Mouse (Mus musculus) CH12.LX (cell line): ENCODE measurements around the gene Nhsl2. TPM values are rescaled to one million over a fixed set of nuclear protein-coding genes. Genes with fewer than 3 reads are reported as not detected.

ENCODE experiments used
- DNase-seq: peaks from one replicate; pipeline ENCODE4 v3.0.0-alpha.2; 2013; ENCODE audit errors: extremely low read depth
- H3K27ac ChIP-seq: 2 replicates; pipeline ENCODE4 v1.5.1; 2012; ENCODE audit warnings: low read depth, mild to moderate bottlenecking, control low read depth, moderate library complexity; ENCODE audit not compliant: insufficient read depth
- H3K27me3 ChIP-seq: replicated peaks from 2 replicates; pipeline ENCODE3; 2012; ENCODE audit warnings: inconsistent platforms
- H3K36me3 ChIP-seq, 2 experiments: replicated peaks in 1 of 2; 2 replicates each; pipeline versions ENCODE3 to v1.6.1; 2012; ENCODE audit warnings: inconsistent platforms in 1 of 2, low read length in 1 of 2, mild to moderate bottlenecking in 1 of 2, mixed read lengths in 1 of 2, moderate library complexity in 1 of 2; ENCODE audit not compliant: control insufficient read depth in 1 of 2, insufficient read depth in 1 of 2
- H3K4me1 ChIP-seq, 2 experiments: 2 replicates each; pipeline ENCODE4 v1.6.1; 2012; ENCODE audit warnings: inconsistent platforms in 1 of 2, moderate library complexity in 1 of 2; ENCODE audit not compliant: insufficient read depth in 2 of 2, control insufficient read depth in 1 of 2
- H3K4me2 ChIP-seq: 2 replicates; pipeline ENCODE4 v1.6.1; 2012; ENCODE audit warnings: low read depth, mild to moderate bottlenecking, control low read depth; ENCODE audit not compliant: poor library complexity, insufficient read depth, severe bottlenecking
- H3K4me3 ChIP-seq, 3 experiments: fragments of 150-350 bp in 1 of 3; sonication (generic) in 1 of 3; replicated peaks in 1 of 3; 2 replicates each; pipeline versions ENCODE3 to v1.5.1; 2011 to 2012; ENCODE audit warnings: low read depth in 2 of 3, low read length in 2 of 3, mild to moderate bottlenecking in 2 of 3, moderate library complexity in 2 of 3, control low read depth in 1 of 3, improper control_type of control experiment in 1 of 3, inconsistent platforms in 1 of 3, mixed read lengths in 1 of 3; ENCODE audit not compliant: poor library complexity in 1 of 3
- H3K79me2 ChIP-seq: replicated peaks from 2 replicates; pipeline ENCODE4 v1.6.1; 2012; ENCODE audit warnings: mild to moderate bottlenecking, moderate library complexity; ENCODE audit not compliant: control insufficient read depth, poor library complexity, insufficient read depth, severe bottlenecking; ENCODE audit errors: extremely low read depth
- H3K9ac ChIP-seq: 2 replicates; pipeline ENCODE4 v1.6.1; 2012; ENCODE audit warnings: low read depth, mild to moderate bottlenecking, control low read depth, moderate library complexity; ENCODE audit not compliant: insufficient read depth
- H3K9me3 ChIP-seq: replicated peaks from 2 replicates; pipeline ENCODE3; 2012; ENCODE audit warnings: low read length, inconsistent platforms, mixed read lengths
- BHLHE40 ChIP-seq: IDR thresholded peaks from 2 replicates; pipeline ENCODE4 v1.6.1; 2011; ENCODE audit warnings: mild to moderate bottlenecking, low read depth, low read length, improper control_type of control experiment
- CHD2 ChIP-seq: IDR thresholded peaks from 2 replicates; pipeline ENCODE4 v1.6.1; 2011; ENCODE audit warnings: low read length, improper control_type of control experiment
- CTCF ChIP-seq, 2 experiments: IDR thresholded peaks in 1 of 2; conservative IDR thresholded peaks in 1 of 2; 2 replicates each; pipeline ENCODE4 v1.5.1; 2011 to 2012; ENCODE audit warnings: low read depth in 2 of 2, low read length in 2 of 2, improper control_type of control experiment in 1 of 2, inconsistent platforms in 1 of 2, mild to moderate bottlenecking in 1 of 2, moderate library complexity in 1 of 2
- ELF1 ChIP-seq: IDR thresholded peaks from 2 replicates; pipeline ENCODE4 v1.6.1; 2014; ENCODE audit warnings: low read depth, mild to moderate bottlenecking, inconsistent platforms, low read length, improper control_type of control experiment
- ETS1 ChIP-seq: conservative IDR thresholded peaks from 2 replicates; pipeline ENCODE4 v1.6.1; 2012; ENCODE audit warnings: low read depth, mild to moderate bottlenecking, inconsistent platforms, low read length, improper control_type of control experiment, moderate library complexity
- IRF4 ChIP-seq: IDR thresholded peaks from 2 replicates; pipeline ENCODE4 v1.6.1; 2014; ENCODE audit warnings: low read depth, mild to moderate bottlenecking, inconsistent platforms, low read length, improper control_type of control experiment
- JUN ChIP-seq: IDR thresholded peaks from 2 replicates; pipeline ENCODE4 v1.6.1; 2011; ENCODE audit warnings: low read depth, mild to moderate bottlenecking, low read length, improper control_type of control experiment, moderate library complexity; ENCODE audit not compliant: insufficient read depth
- JUND ChIP-seq: conservative IDR thresholded peaks from 2 replicates; pipeline ENCODE4 v1.6.1; 2011; ENCODE audit warnings: low read depth, low read length, improper control_type of control experiment
- KAT2A ChIP-seq: IDR thresholded peaks from 2 replicates; pipeline ENCODE4 v1.6.1; 2012; ENCODE audit warnings: low read length, improper control_type of control experiment, inconsistent platforms; ENCODE audit not compliant: insufficient replicate concordance
- MAX ChIP-seq: IDR thresholded peaks from 2 replicates; pipeline ENCODE4 v1.6.1; 2011; ENCODE audit warnings: low read length, improper control_type of control experiment
- MEF2A ChIP-seq: IDR thresholded peaks from 2 replicates; pipeline ENCODE4 v1.6.1; 2014; ENCODE audit warnings: low read depth, mild to moderate bottlenecking, inconsistent platforms, low read length, improper control_type of control experiment, borderline replicate concordance
- MYC ChIP-seq: IDR thresholded peaks from 2 replicates; pipeline ENCODE4 v1.6.1; 2011; ENCODE audit warnings: low read depth, mild to moderate bottlenecking, improper control_type of control experiment, low read length
- NRF1 ChIP-seq: IDR thresholded peaks from 2 replicates; pipeline ENCODE4 v1.6.1; 2014; ENCODE audit warnings: low read depth, mild to moderate bottlenecking, inconsistent platforms, low read length, improper control_type of control experiment, moderate library complexity
- PAX5 ChIP-seq: IDR thresholded peaks from 2 replicates; pipeline ENCODE4 v1.6.1; 2012; ENCODE audit warnings: low read length, inconsistent platforms, mixed read lengths
- POLR2A ChIP-seq: IDR thresholded peaks from 2 replicates; pipeline ENCODE4 v1.6.1; 2011; ENCODE audit warnings: low read depth, mild to moderate bottlenecking, improper control_type of control experiment, low read length
- SIN3A ChIP-seq: IDR thresholded peaks from 2 replicates; pipeline ENCODE4 v1.6.1; 2012; ENCODE audit warnings: low read length, improper control_type of control experiment, inconsistent platforms
- TBP ChIP-seq: conservative IDR thresholded peaks from 2 replicates; pipeline ENCODE4 v1.6.1; 2011; ENCODE audit warnings: low read depth, low read length, improper control_type of control experiment
- TCF12 ChIP-seq: IDR thresholded peaks from 2 replicates; pipeline ENCODE4 v1.6.1; 2014; ENCODE audit warnings: low read depth, mild to moderate bottlenecking, inconsistent platforms, low read length, improper control_type of control experiment
- UBTF ChIP-seq: IDR thresholded peaks from 2 replicates; pipeline ENCODE4 v1.6.1; 2012; ENCODE audit warnings: low read depth, mild to moderate bottlenecking, inconsistent platforms, low read length, improper control_type of control experiment, moderate library complexity
- USF2 ChIP-seq: conservative IDR thresholded peaks from 2 replicates; pipeline ENCODE4 v1.6.1; 2011; ENCODE audit warnings: low read depth, low read length, improper control_type of control experiment
- ZMIZ1 ChIP-seq: IDR thresholded peaks from 2 replicates; pipeline ENCODE4 v1.6.1; 2012; ENCODE audit warnings: low read depth, mild to moderate bottlenecking, inconsistent platforms, low read length, improper control_type of control experiment
- dilution Hi-C: fragments of 300-500 bp; cut with MboI; formaldehyde crosslinking; loops from 2 replicates; pipeline ENCODE4 v1.14.3; 2020; ENCODE audit warnings: low sequenced_read_pairs; ENCODE audit not compliant: extremely low pct_unique_long_range_greater_than_20kb, extremely low pct_ligation_motif_present
- in situ Hi-C: fragments of 300-500 bp; cut with MboI; formaldehyde crosslinking; loops from 3 replicates; pipeline ENCODE4 v1.14.3; 2019; ENCODE audit warnings: low sequenced_read_pairs, low pct_ligation_motif_present, low pct_unique_long_range_greater_than_20kb, mixed read lengths
- polyA plus RNA-seq: library from polyadenylated mRNA; unstranded; fragments of >175 nt; gene quantifications from 2 replicates; pipeline ENCODE4 v1.2.1, GENCODE M21; 2012; ENCODE audit warnings: low read depth; ENCODE audit not compliant: insufficient read length
- total RNA-seq, 2 experiments: library from RNA; depleted of rRNA; stranded (reverse); fragments of 300-350 nt in 1 of 2; fragments of >200 nt in 1 of 2; gene quantifications; 2 replicates each; pipeline ENCODE4 v1.2.3; 2012 to 2014

Gene Nhsl2
- total and polyA plus RNA-seq, 3 experiments = 0.10 to 0.17 TPM; not detected in 1

DNA sequence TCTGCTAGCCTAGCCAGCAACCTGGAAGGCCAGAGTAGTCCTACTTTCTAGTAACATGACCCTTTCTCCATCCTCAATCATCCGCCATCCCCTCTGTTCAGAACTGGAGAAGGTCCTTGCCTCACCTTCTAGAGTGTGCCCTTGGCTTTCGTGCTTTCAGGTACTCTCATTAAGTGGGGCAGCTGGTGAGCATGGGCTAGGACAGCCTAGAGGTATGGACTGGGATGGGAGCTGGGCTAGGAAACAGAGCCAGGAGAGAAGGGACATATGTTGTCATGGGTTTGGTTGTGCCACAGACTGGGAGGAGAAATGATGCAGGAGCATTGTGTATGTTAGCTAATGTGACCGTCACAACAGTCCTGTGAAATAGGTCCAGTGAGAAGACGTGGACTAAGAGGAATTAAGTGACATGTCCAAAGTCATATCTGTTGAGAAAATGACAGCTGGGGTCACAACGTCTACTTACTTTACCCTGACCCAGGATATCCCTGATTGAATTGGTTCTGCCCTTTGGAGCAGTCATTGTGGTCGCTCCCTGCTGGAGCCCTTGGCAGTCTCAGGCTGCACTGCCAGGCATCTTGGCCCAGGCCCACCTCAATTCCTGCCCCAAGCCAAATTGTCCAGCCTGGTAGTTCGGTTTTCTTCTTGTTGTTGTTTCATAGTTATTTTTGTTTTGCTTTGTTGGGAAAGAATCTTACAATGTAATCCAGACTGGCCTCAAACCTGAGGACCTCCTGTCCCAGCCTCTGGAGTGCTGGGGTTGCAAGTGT, 170.5 kb downstream of the Nhsl2 start:
- in situ Hi-C loops (no loop called here), dilution Hi-C loops (no loop called here)
- no peak for DNase-seq
- Histone ChIP-seq H3K79me2 (no peaks in the 10 kb centered on the region), H3K4me1 (0 out of 4 replicates have a peak, but pooled peaks cover 0 to under 1% of the 10 kb centered on the region in 2 experiments), H3K27me3 (no peaks in the 10 kb centered on the region), H3K27ac (no peak overlapping the region), H3K4me3 (no peak overlapping the region), H3K4me2 (no peak overlapping the region), H3K9me3 (no peaks in the 10 kb centered on the region), H3K36me3 (no peaks in the 10 kb centered on the region), H3K9ac (no peak overlapping the region)
- no peak for TF ChIP-seq USF2
- TF ChIP-seq ZMIZ1 = no peak
- no peak for TF ChIP-seq KAT2A
- no peak for TF ChIP-seq PAX5
- TF ChIP-seq POLR2A = no peak
- no peak for TF ChIP-seq MAX

DNA sequence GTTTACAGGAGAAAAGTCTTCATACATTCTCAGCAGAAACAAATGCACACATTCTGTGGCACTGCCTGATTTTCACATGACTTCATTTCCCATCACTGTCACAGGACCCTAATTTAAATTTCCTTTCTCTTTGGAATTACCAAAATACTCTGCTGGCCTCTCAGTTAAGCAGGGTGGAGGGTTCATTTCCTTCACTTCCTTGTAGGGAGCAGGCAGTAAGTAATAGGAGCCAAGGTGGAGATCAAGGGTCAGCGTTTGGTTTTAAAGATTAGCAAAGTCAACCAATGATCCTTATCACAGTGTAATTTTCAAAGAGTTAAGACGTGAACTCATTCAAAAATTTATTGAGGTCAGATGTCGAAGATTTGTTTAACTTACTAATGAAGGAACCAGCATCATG, 175.8 kb downstream of the Nhsl2 start:
- H3K4me3 ChIP-seq = no peak overlapping the region
- dilution Hi-C loops (no loop called here), in situ Hi-C loops (no loop called here)
- no peak overlapping the region for H3K4me2 ChIP-seq
- H3K9me3 ChIP-seq = no peaks in the 10 kb centered on the region
- no peak for DNase-seq
- H3K9ac ChIP-seq = no peak overlapping the region
- H3K36me3 ChIP-seq = no peaks in the 10 kb centered on the region
- H3K4me1 ChIP-seq = 0 out of 4 replicates have a peak, but pooled peaks cover 0 to 4% of the 10 kb centered on the region in 2 experiments
- H3K27me3 ChIP-seq = no peaks in the 10 kb centered on the region
- TF ChIP-seq TBP = no peak
- no peak for TF ChIP-seq JUN
- TF ChIP-seq CHD2 = no peak
- no peak for TF ChIP-seq IRF4
- TF ChIP-seq SIN3A = no peak
- TF ChIP-seq TCF12 = no peak
- TF ChIP-seq MAX = no peak
- no peak for TF ChIP-seq NRF1
- TF ChIP-seq JUND = no peak
- no peak for TF ChIP-seq ETS1
- TF ChIP-seq MEF2A = no peak
- TF ChIP-seq CTCF (conservative IDR thresholded peaks at IDR 0.05 in 1 of 2, IDR thresholded peaks at IDR 0.05 in 1 of 2; ENCODE audit: low read depth in 2 of 2, low read length in 2 of 2) = no peak
- no peak for TF ChIP-seq MYC
- TF ChIP-seq BHLHE40 = no peak
- TF ChIP-seq UBTF = no peak
- no peak for TF ChIP-seq ELF1
- no peak overlapping the region for H3K27ac ChIP-seq
- no peaks in the 10 kb centered on the region for H3K79me2 ChIP-seq
